7 mouse cellular contexts compared by ENCODE assay signal in genomic region chr14:26532752-26533151, GRCm38 (mm10). TPM values are rescaled to one million over a fixed set of nuclear protein-coding genes. Genes with fewer than 3 reads are reported as not detected.
DNase-seq lines count a peak whose midpoint lies in the region; ATAC-seq and TF ChIP-seq lines count a peak whose summit lies in the region.

No protein-coding gene starts in this region.

- peak overlapping the region; percentile 38; the same call in 1 of the 2 replicates for H3K4me3 ChIP-seq in ES-Bruce4 (ENCODE audit: low read depth, low read length)
- peak overlapping the region; percentile 85 for H3K4me3 ChIP-seq in heart, embryonic 15.5 days
- H3K4me3 ChIP-seq in liver, postnatal 0 days (ENCODE audit: low read depth, low read length): peak overlapping the region; percentile 93

- H3K36me3 ChIP-seq in ES-Bruce4 (ENCODE audit: control insufficient read depth, insufficient read depth, low read length, poor library complexity, severe bottlenecking): peaks cover 7% of the 10 kb centered on the region; the same call in 1 of the 2 replicates
- no peaks in the 10 kb centered on the region for H3K36me3 ChIP-seq in heart, embryonic 15.5 days
- peaks cover 5% of the 10 kb centered on the region; the same call in 1 of the 2 replicates for H3K36me3 ChIP-seq in liver, postnatal 0 days (replicated peaks; ENCODE audit: insufficient read depth, low read length)

- H3K27ac ChIP-seq in ES-Bruce4 (ENCODE audit: insufficient read depth, low read length): no peak overlapping the region
- no peak overlapping the region for H3K27ac ChIP-seq in heart, embryonic 15.5 days
- peak overlapping the region; percentile 94 for H3K27ac ChIP-seq in liver, postnatal 0 days (ENCODE audit: low read depth)

- H3K4me1 ChIP-seq in ES-Bruce4 (ENCODE audit: control insufficient read depth, insufficient read depth, low read length): no peaks in the 10 kb centered on the region
- H3K4me1 ChIP-seq in heart, embryonic 15.5 days (replicated peaks): peaks cover 33% of the 10 kb centered on the region
- peaks cover 33% of the 10 kb centered on the region for H3K4me1 ChIP-seq in liver, postnatal 0 days (ENCODE audit: insufficient read depth)

- peak; percentile 51 for DNase-seq in A20 (ENCODE audit: low read depth, low spot score)
- DNase-seq in liver, postnatal 0 days: peak; percentile 33
- DNase-seq in adrenal gland, adult 8-10 months: no peak
- no peak for DNase-seq in T-cell, adult 2 months (ENCODE audit: low spot score)
- DNase-seq in left cerebral cortex, adult 11 months (ENCODE audit: low spot score): no peak

- no peaks in the 10 kb centered on the region for H3K9me3 ChIP-seq in ES-Bruce4 (replicated peaks; ENCODE audit: control insufficient read depth, insufficient read depth, low read length, poor library complexity, severe bottlenecking)
- H3K9me3 ChIP-seq in heart, embryonic 15.5 days (replicated peaks): no peaks in the 10 kb centered on the region
- no peaks in the 10 kb centered on the region for H3K9me3 ChIP-seq in liver, postnatal 0 days (ENCODE audit: low read length)

- peak overlapping the region; percentile 77 for H3K4me2 ChIP-seq in heart, embryonic 15.5 days
- H3K4me2 ChIP-seq in liver, postnatal 0 days (ENCODE audit: low read depth, low read length): peak overlapping the region; percentile 95

- 38% methylated on average over 9 of the region's 9 CpGs for WGBS in heart, embryonic 15.5 days
- 40% methylated on average over 9 of the region's 9 CpGs for WGBS in liver, postnatal 0 days (ENCODE audit: insufficient replicate concordance)

- H3K9ac ChIP-seq in ES-Bruce4 (ENCODE audit: low read depth, poor library complexity, severe bottlenecking): 0 out of 2 replicates have a peak overlapping the region, but pooled peaks have one; percentile 87
- peak overlapping the region; percentile 88; the same call in 1 of the 2 replicates for H3K9ac ChIP-seq in heart, embryonic 15.5 days
- H3K9ac ChIP-seq in liver, postnatal 0 days (replicated peaks): peak overlapping the region; percentile 94

- no peak for TF ChIP-seq CTCF in ES-Bruce4 (IDR thresholded peaks at IDR 0.05; ENCODE audit: low read depth, low read length)
- TF ChIP-seq CTCF in liver, postnatal 0 days (IDR thresholded peaks at IDR 0.05; ENCODE audit: low read depth): no peak

- H3K27me3 ChIP-seq in ES-Bruce4 (ENCODE audit: control insufficient read depth, insufficient read depth, low read length, poor library complexity, severe bottlenecking): no peaks in the 10 kb centered on the region
- H3K27me3 ChIP-seq in heart, embryonic 15.5 days: no peaks in the 10 kb centered on the region
- H3K27me3 ChIP-seq in liver, postnatal 0 days (ENCODE audit: insufficient read depth, low read length): no peaks in the 10 kb centered on the region

- no peak for ATAC-seq in heart, embryonic 15.5 days (replicated peaks; ENCODE audit: insufficient number of reproducible peaks, insufficient read depth, low FRiP score, low read depth)
- ATAC-seq in liver, postnatal 0 days: no peak

- no peak for TF ChIP-seq POLR2A in ES-Bruce4 (IDR thresholded peaks at IDR 0.05; ENCODE audit: insufficient read depth, low read length)

- no peak for TF ChIP-seq EP300 in ES-Bruce4 (IDR thresholded peaks at IDR 0.05; ENCODE audit: insufficient read depth, low read depth, low read length)
- TF ChIP-seq EP300 in liver, postnatal 0 days (IDR thresholded peaks at IDR 0.05; ENCODE audit: low read depth): no peak

RNA-seq across cellular contexts. Expression of gene Slmap, which starts 2.0 kb away (rescaled TPM):
- 129 and 145 TPM in 2 replicates for polyA plus RNA-seq in ES-Bruce4 (2011; ENCODE audit: insufficient read depth, insufficient read length, low read depth, missing spikeins)
- 111 and 141 TPM in 2 replicates for polyA plus RNA-seq in heart, embryonic 15.5 days (2015; fragmentation: Nextera tagmentation; extraction: Ambion mirVana)
- polyA plus RNA-seq in liver, postnatal 0 days (2015; fragmentation: Nextera tagmentation; extraction: Ambion mirVana): 11.7 and 12.3 TPM in 2 replicates
- 10 to 100 TPM; 71.2 to 93.9 (median 81.5) TPM for total RNA-seq in adrenal gland, adult 8-10 months (2022)

RNA-seq across cellular contexts. Expression of gene Dennd6a, which starts 40.9 kb away (rescaled TPM):
- 63.4 and 63.9 TPM in 2 replicates for polyA plus RNA-seq in ES-Bruce4 (2011; ENCODE audit: insufficient read depth, insufficient read length, low read depth, missing spikeins)
- polyA plus RNA-seq in heart, embryonic 15.5 days (2015; fragmentation: Nextera tagmentation; extraction: Ambion mirVana): 20.3 and 21.7 TPM in 2 replicates
- polyA plus RNA-seq in liver, postnatal 0 days (2015; fragmentation: Nextera tagmentation; extraction: Ambion mirVana): 9.9 and 11.8 TPM in 2 replicates
- 10 to 100 TPM; 31.6 to 44.2 (median 40.0) TPM for total RNA-seq in adrenal gland, adult 8-10 months (2022)

Comparison
In these comparisons a context has a peak if more than half of its experiments do, and no peak if none do; other contexts are left out.
1. DNase-seq: peak in A20 (single experiment) and liver, postnatal 0 days (single experiment); none in adrenal gland, adult 8-10 months (single experiment), T-cell, adult 2 months (single experiment) and left cerebral cortex, adult 11 months (single experiment).
2. H3K4me3 ChIP-seq: peak in every context shown above with its lines; median percentile 93 in liver, postnatal 0 days; 85 in heart, embryonic 15.5 days; 38 in ES-Bruce4.
3. Peak in every context shown above with its lines, with median percentiles within 50 percentile points of each other: H3K9ac ChIP-seq.